ENCODE assay signal across 27 mouse cellular contexts in the genomic region with DNA sequence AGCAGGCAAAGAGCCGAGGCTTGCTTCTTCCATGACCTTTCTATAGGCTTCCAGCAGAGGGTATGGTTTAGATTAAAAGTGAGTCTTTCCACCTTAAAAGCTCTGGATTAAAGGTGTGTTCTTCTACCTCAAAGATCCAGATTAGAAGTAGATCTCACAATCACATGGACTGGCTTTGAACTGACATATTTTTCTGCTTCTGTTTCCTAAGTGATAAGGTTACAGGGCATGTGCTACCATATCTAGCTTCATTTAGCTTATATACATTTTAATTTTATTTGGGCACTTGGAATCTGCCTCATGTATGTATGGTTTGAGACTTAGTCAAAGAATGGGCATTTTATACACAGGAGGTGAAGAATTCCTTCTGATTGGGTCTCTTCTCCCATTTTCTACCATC. TPM values are rescaled to one million over a fixed set of nuclear protein-coding genes. Genes with fewer than 3 reads are reported as not detected.
DNase-seq lines count a peak whose midpoint lies in the region; ATAC-seq and TF ChIP-seq lines count a peak whose summit lies in the region.
"Had no signal": no experiment of that assay in that cellular context is flagged by ENCODE, and none has a peak within 500 bp of the region (broad histone marks: within the 10 kb centered on the region; RNA-seq: fewer than 3 reads in every experiment).

No protein-coding gene starts in this region.

- no peaks in the 10 kb centered on the region for H3K79me2 ChIP-seq in MEL (ENCODE audit: control insufficient read depth, insufficient read depth, low read length, poor library complexity)

- no peak for TF ChIP-seq POLR2A in MEL (IDR thresholded peaks at IDR 0.05; ENCODE audit: control insufficient read depth in 1 of 2, insufficient read depth in 1 of 2, low read depth in 1 of 2, low read length in 2 of 2, poor library complexity in 1 of 2)

- no peak for TF ChIP-seq RAD21 in MEL (IDR thresholded peaks at IDR 0.05; ENCODE audit: low read depth, low read length)

- peaks cover 0 to 8% of the 10 kb centered on the region in 2 experiments; a peak in 2 of 4 replicates for H3K36me3 ChIP-seq in MEL (ENCODE audit: control insufficient read depth in 1 of 2, insufficient read depth in 2 of 2, low read length in 2 of 2)
- H3K36me3 ChIP-seq in liver, postnatal 0 days (replicated peaks; ENCODE audit: insufficient read depth, low read length), result no peaks in the 10 kb centered on the region; the same call in 1 of the 2 replicates
- H3K36me3 ChIP-seq in forebrain, embryonic 13.5 days (ENCODE audit: poor library complexity, severe bottlenecking), result no peaks in the 10 kb centered on the region
- H3K36me3 ChIP-seq in midbrain, embryonic 11.5 days (ENCODE audit: control insufficient read depth, insufficient read depth, low read length), result no peaks in the 10 kb centered on the region
- H3K36me3 ChIP-seq: embryonic facial prominence, embryonic 13.5 days; forebrain, embryonic 15.5 days; heart, embryonic 15.5 days; hindbrain, embryonic 13.5 days had no signal

- H3K4me1 ChIP-seq in MEL (ENCODE audit: control insufficient read depth in 1 of 2, insufficient read depth in 2 of 2, low read length in 2 of 2), result peaks cover 5 to 9% of the 10 kb centered on the region in 2 experiments; a peak in 3 of 4 replicates
- H3K4me1 ChIP-seq in liver, postnatal 0 days (ENCODE audit: insufficient read depth), result peaks cover 2% of the 10 kb centered on the region
- H3K4me1 ChIP-seq in forebrain, embryonic 13.5 days, result no peaks in the 10 kb centered on the region
- H3K4me1 ChIP-seq in midbrain, embryonic 11.5 days (ENCODE audit: control insufficient read depth, insufficient read depth, low read length), result no peaks in the 10 kb centered on the region
- H3K4me1 ChIP-seq: embryonic facial prominence, embryonic 13.5 days; forebrain, embryonic 15.5 days; hindbrain, embryonic 13.5 days had no signal

- no peak overlapping the region for H3K9ac ChIP-seq in MEL (ENCODE audit: control insufficient read depth, low read depth, low read length, poor library complexity, severe bottlenecking)
- H3K9ac ChIP-seq in liver, postnatal 0 days (replicated peaks), result no peak overlapping the region
- no peak overlapping the region for H3K9ac ChIP-seq in forebrain, embryonic 13.5 days
- H3K9ac ChIP-seq in midbrain, embryonic 11.5 days (ENCODE audit: low read length), result no peak overlapping the region
- H3K9ac ChIP-seq: embryonic facial prominence, embryonic 13.5 days; forebrain, embryonic 15.5 days; heart, embryonic 12.5 days; heart, embryonic 15.5 days; hindbrain, embryonic 13.5 days had no signal

- peak in 1 of 2 experiments; percentile 67; a peak in 2 of 4 replicates for TF ChIP-seq EP300 in MEL (IDR thresholded peaks at IDR 0.05; ENCODE audit: low read depth in 1 of 2, low read length in 2 of 2)
- TF ChIP-seq EP300 in liver, postnatal 0 days (IDR thresholded peaks at IDR 0.05; ENCODE audit: low read depth), result peak; percentile 54; the same call in 1 of the 2 replicates

- H3K27me3 ChIP-seq in MEL (ENCODE audit: control insufficient read depth in 1 of 2, insufficient read depth in 2 of 2, low read length in 2 of 2), result no peaks in the 10 kb centered on the region
- no peaks in the 10 kb centered on the region for H3K27me3 ChIP-seq in liver, postnatal 0 days (ENCODE audit: insufficient read depth, low read length)
- H3K27me3 ChIP-seq in forebrain, embryonic 13.5 days, result no peaks in the 10 kb centered on the region
- H3K27me3 ChIP-seq in midbrain, embryonic 11.5 days (ENCODE audit: control insufficient read depth, insufficient read depth, low read length), result no peaks in the 10 kb centered on the region
- H3K27me3 ChIP-seq: embryonic facial prominence, embryonic 13.5 days; forebrain, embryonic 15.5 days; heart, embryonic 12.5 days; heart, embryonic 15.5 days; hindbrain, embryonic 13.5 days had no signal

- H3K4me3 ChIP-seq in MEL (ENCODE audit: control insufficient read depth in 1 of 2, insufficient read depth in 1 of 2, low read depth in 2 of 2, low read length in 2 of 2), result no peak overlapping the region
- no peak overlapping the region for H3K4me3 ChIP-seq in liver, postnatal 0 days (ENCODE audit: low read depth, low read length)
- H3K4me3 ChIP-seq in forebrain, embryonic 13.5 days, result no peak overlapping the region
- H3K4me3 ChIP-seq in midbrain, embryonic 11.5 days (ENCODE audit: low read depth, low read length), result no peak overlapping the region
- H3K4me3 ChIP-seq: embryonic facial prominence, embryonic 10.5 days; embryonic facial prominence, embryonic 13.5 days; forebrain, embryonic 15.5 days; heart, embryonic 12.5 days; heart, embryonic 15.5 days; hindbrain, embryonic 10.5 days; hindbrain, embryonic 13.5 days had no signal

- DNase-seq in MEL (ENCODE audit: low read depth, low spot score), result peak; percentile 20
- no peak for DNase-seq in liver, postnatal 0 days
- no peak for DNase-seq in midbrain, embryonic 11.5 days (ENCODE audit: low spot score, missing footprints)
- no peak for DNase-seq in right cerebral cortex, adult 18-20 months
- DNase-seq: adrenal gland, adult 8-10 months; adrenal gland, postnatal 25 days; cerebellum, adult 11-12 months; cerebellum, adult 8-10 months; cerebellum, postnatal 10 days; cerebellum, postnatal 36 days; embryo, embryonic 11 days; gastrocnemius, postnatal 25 days; heart, adult 18-20 months; heart, postnatal 10 days; heart, postnatal 36 days had no signal

- H3K9me3 ChIP-seq in MEL (replicated peaks; ENCODE audit: insufficient read depth, low read length), result no peaks in the 10 kb centered on the region
- no peaks in the 10 kb centered on the region for H3K9me3 ChIP-seq in liver, postnatal 0 days (ENCODE audit: low read length)
- H3K9me3 ChIP-seq in forebrain, embryonic 13.5 days (replicated peaks), result no peaks in the 10 kb centered on the region
- no peaks in the 10 kb centered on the region for H3K9me3 ChIP-seq in midbrain, embryonic 11.5 days (ENCODE audit: control insufficient read depth, low read length)
- H3K9me3 ChIP-seq: embryonic facial prominence, embryonic 10.5 days; embryonic facial prominence, embryonic 13.5 days; forebrain, embryonic 15.5 days; heart, embryonic 12.5 days; heart, embryonic 15.5 days; hindbrain, embryonic 10.5 days; hindbrain, embryonic 13.5 days had no signal

- ATAC-seq in erythroblast, adult 5-6 weeks (replicated peaks; ENCODE audit: low FRiP score, poor library complexity, severe bottlenecking), result peak; percentile 10; the same call in 1 of the 2 replicates
- ATAC-seq in liver, postnatal 0 days, result no peak
- no peak for ATAC-seq in forebrain, embryonic 13.5 days
- no peak for ATAC-seq in midbrain, embryonic 11.5 days (ENCODE audit: low FRiP score)
- ATAC-seq: activated CD4-positive, CD25-positive, alpha-beta regulatory T cell, adult 4 months; CD4-positive, CD25-positive, alpha-beta regulatory T cell, adult 4 months; forebrain, embryonic 15.5 days; hindbrain, postnatal 0 days had no signal

- 91% methylated on average over 1 of the region's 1 CpGs for WGBS in liver, postnatal 0 days (ENCODE audit: insufficient replicate concordance)
- 87% methylated on average over 1 of the region's 1 CpGs for WGBS in forebrain, embryonic 13.5 days
- 81% methylated on average over 1 of the region's 1 CpGs for WGBS in midbrain, embryonic 11.5 days

- TF ChIP-seq CTCF in MEL (IDR thresholded peaks at IDR 0.05 in 2 of 3, conservative IDR thresholded peaks at IDR 0.05 in 1 of 3; ENCODE audit: control insufficient read depth in 1 of 3, insufficient read depth in 1 of 3, low read depth in 2 of 3, low read length in 3 of 3, poor library complexity in 1 of 3, severe bottlenecking in 1 of 3), result no peak
- TF ChIP-seq CTCF in liver, postnatal 0 days (IDR thresholded peaks at IDR 0.05; ENCODE audit: low read depth), result no peak

- no peak overlapping the region for H3K27ac ChIP-seq in MEL (ENCODE audit: control insufficient read depth, low read depth, low read length)
- H3K27ac ChIP-seq in liver, postnatal 0 days (ENCODE audit: low read depth), result no peak overlapping the region
- no peak overlapping the region for H3K27ac ChIP-seq in forebrain, embryonic 13.5 days
- H3K27ac ChIP-seq in midbrain, embryonic 11.5 days (ENCODE audit: low read depth, low read length), result no peak overlapping the region
- H3K27ac ChIP-seq: embryonic facial prominence, embryonic 10.5 days; embryonic facial prominence, embryonic 13.5 days; forebrain, embryonic 15.5 days; heart, embryonic 15.5 days; hindbrain, embryonic 10.5 days; hindbrain, embryonic 13.5 days; hindbrain, postnatal 0 days had no signal

- no peak overlapping the region for H3K4me2 ChIP-seq in liver, postnatal 0 days (ENCODE audit: low read depth, low read length)
- no peak overlapping the region for H3K4me2 ChIP-seq in forebrain, embryonic 13.5 days
- H3K4me2 ChIP-seq in midbrain, embryonic 11.5 days, result no peak overlapping the region
- H3K4me2 ChIP-seq: embryonic facial prominence, embryonic 13.5 days; forebrain, embryonic 15.5 days; heart, embryonic 12.5 days; heart, embryonic 15.5 days; hindbrain, embryonic 13.5 days had no signal

TF ChIP-seq in MEL, 35 proteins besides CTCF, POLR2A, EP300 and RAD21 (continues in another document):
- no peak for TF ChIP-seq E2F4 (IDR thresholded peaks at IDR 0.05; ENCODE audit: borderline replicate concordance, low read depth, low read length)
- TF ChIP-seq GATA1 (IDR thresholded peaks at IDR 0.05; ENCODE audit: low read depth, low read length), result peak; percentile 42; the same call in 1 of the 2 replicates
- TF ChIP-seq NELFE (IDR thresholded peaks at IDR 0.05; ENCODE audit: low read depth, low read length), result no peak
- no peak for TF ChIP-seq BHLHE40 (IDR thresholded peaks at IDR 0.05; ENCODE audit: borderline replicate concordance, low read depth, low read length)
- TF ChIP-seq MEF2A (IDR thresholded peaks at IDR 0.05; ENCODE audit: extremely low read depth, insufficient replicate concordance, low read depth, low read length, poor library complexity, severe bottlenecking), result no peak
- TF ChIP-seq ELF1 (IDR thresholded peaks at IDR 0.05; ENCODE audit: low read depth, low read length), result no peak
- no peak for TF ChIP-seq MXI1 (IDR thresholded peaks at IDR 0.05; ENCODE audit: low read depth, low read length)
- TF ChIP-seq CHD2 (IDR thresholded peaks at IDR 0.05; ENCODE audit: low read length), result no peak
- TF ChIP-seq USF2 (IDR thresholded peaks at IDR 0.05; ENCODE audit: borderline replicate concordance in 1 of 2, insufficient read depth in 1 of 2, low read depth in 1 of 2, low read length in 2 of 2), result no peak
- no peak for TF ChIP-seq KAT2A (conservative IDR thresholded peaks at IDR 0.05; ENCODE audit: low read depth, low read length)

RNA-seq across cellular contexts. Expression of a gene that starts 41.3 kb away (rescaled TPM):
- total RNA-seq in MEL (2012; rRNA removed), result 7.7 TPM in 2 replicates
- polyA plus RNA-seq in MEL (2012; ENCODE audit: insufficient read depth in 1 of 2, insufficient read length in 2 of 2, low read depth in 1 of 2, low replicate concordance in 2 of 2, missing spikeins in 1 of 2), result 10 to 100 TPM in 1 of 2 experiments, not detected in 1; 15.4 TPM
- total RNA-seq in erythroblast, adult 5-6 weeks (2015; ENCODE audit: low replicate concordance), result 860 and 983 TPM in 2 replicates
- total RNA-seq in erythroblast, adult 5-6 weeks (2017; ENCODE audit: low replicate concordance), result 1,841 and 1,979 TPM in 2 replicates
- polyA plus RNA-seq in liver, postnatal 0 days (2015; fragmentation: Nextera tagmentation; extraction: Ambion mirVana), result 61.7 and 69.0 TPM in 2 replicates
- 47.2 and 50.5 TPM in 2 replicates for polyA plus RNA-seq in forebrain, embryonic 13.5 days (2015; fragmentation: Nextera tagmentation; extraction: Ambion mirVana)
- 128 and 140 TPM in 2 replicates for polyA plus RNA-seq in midbrain, embryonic 11.5 days (2014; fragmentation: Nextera tagmentation; extraction: Ambion mirVana)
